Mouse (Mus musculus): ENCODE data around the gene Upk1a.

DNA sequence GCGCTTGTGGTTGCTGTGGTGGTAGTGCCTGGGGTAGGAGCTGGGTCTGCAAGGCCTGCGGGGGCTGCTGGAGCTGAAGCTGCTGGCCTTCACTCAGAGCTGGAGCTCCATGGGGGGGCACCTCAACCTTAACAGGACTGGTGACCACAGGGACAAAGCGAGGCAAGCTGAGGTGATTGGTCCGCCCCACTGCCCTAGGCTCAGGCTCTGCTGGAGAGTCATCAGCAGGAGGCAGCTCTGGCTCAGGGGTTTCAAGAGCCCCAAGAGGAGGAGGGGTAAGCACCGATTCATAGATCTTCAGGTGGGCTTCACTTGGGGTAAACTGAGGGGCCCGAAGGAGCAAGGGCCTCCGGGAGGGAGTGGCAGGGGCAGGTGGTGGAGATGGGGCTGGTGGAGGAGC lies 27.5 kb downstream of the Upk1a start:
- no peak for TF ChIP-seq CTCF (IDR thresholded peaks at IDR 0.05; ENCODE audit: extremely low read depth, insufficient read depth, low read length)
- no peak for TF ChIP-seq POLR2A (IDR thresholded peaks at IDR 0.05; ENCODE audit: extremely low read depth, insufficient read depth, low read length)
